Mouse (Mus musculus): ENCODE measurements around the gene Oosp2.

GRCm38 (mm10) chr19:11601349-11601748, 59.0 kb downstream of the Oosp2 start:
- no peak for TF ChIP-seq CTCF (IDR thresholded peaks at IDR 0.05; ENCODE audit: extremely low read depth, insufficient read depth, low read length)
- no peak for TF ChIP-seq POLR2A (IDR thresholded peaks at IDR 0.05; ENCODE audit: extremely low read depth, insufficient read depth, low read length)

Data from cortical plate, adult 2 months (tissue).